Mouse (Mus musculus) ovary, adult 18-20 months (tissue): ENCODE measurements around the gene Mynn.
"Not testable (repeated sequence)": the region's sequence is repeated elsewhere in the genome, so short reads cannot be mapped to it uniquely, and the experiment has no call there.

Experiments
- DNase-seq: peaks from one replicate; pipeline ENCODE4 v3.0.0; 2022; ENCODE audit warnings: low spot score, mixed read lengths

Gene Mynn

DNA sequence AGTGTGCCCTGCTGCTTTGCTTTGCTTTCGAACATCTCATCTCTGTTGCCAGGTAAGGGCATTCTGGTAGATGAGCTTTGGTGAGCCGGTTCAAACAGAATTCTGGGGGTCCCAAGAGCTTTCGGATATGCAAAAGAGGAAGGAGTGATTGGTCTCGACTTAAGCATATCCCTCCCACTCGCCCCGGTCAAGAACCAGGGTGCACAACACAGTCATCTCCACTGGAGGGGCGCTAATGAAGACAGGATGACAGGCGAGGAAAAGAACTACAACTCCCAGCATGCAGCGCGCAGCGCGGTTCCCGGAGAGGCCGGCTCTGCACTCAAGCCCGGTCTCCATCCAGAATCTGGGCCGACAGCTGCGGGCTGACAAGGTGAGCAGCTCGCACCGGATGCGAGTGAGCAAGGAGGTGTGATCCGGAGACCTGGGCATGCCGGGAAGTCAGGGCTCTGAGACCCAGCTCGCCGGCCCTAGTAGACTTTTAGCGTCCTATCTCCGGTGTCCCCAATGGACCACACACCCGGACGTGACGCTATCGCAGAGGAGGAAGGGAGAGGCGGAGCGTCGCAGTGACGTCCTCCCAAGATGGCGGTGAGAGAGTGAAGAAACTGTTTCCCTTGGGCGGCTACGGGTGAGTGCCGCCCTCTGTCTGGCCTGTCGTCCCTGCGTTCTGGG is at the start of gene Mynn:
Gene Mynn, plus strand, starts transcription at position 1 of the 675 bp plus-strand sequence.
- peak; percentile 89 for DNase-seq

DNA sequence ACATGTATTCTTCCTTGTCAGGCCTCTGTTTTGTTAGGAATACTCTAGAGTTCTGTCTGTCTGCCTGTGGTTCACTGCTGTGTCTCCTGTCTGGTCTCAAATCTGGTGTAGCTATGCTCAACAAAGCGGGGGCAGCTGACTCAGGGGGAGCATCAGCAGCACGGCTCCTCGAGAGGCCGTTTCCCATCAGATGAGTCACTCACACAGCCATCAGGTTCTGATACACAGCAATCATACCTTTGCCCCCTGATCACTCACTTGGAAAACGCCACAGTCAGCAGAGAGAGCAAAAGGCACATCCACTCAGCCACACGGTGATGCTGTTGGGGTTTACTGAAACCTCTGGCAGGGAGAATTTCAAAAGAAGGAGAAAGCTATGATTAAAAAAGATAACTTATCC is 48.1 kb upstream of the Mynn start:
- DNase-seq, result no peak

DNA sequence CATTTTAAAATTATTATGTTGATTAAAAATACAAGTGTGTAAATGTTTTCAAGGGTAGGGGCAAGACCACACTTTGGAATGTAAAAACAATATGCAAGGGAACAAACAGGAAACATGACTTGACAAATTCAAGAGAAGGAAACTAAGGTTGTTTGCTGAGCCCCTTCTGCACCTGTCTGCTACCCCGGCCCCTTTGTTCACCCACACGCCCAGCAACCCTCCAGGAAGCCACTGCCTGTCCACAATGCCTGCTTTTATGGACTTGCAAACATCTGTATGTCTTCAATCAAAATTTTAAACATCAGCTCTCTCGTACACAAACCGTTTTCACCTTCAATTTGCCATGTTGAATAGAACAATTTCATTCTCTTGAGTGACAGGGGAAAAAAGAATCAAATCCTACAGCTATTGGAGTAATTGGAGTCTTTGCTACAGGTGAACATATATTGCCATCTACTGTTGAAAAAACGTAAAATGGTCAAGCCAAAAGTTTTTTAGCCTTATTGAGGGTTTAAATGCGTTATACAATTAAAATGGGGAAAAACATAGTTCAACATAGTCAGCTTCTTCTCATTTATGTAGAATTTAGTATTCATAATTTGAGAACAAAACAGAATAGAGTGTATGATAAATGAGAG is 41.1 kb upstream of the Mynn start:
- DNase-seq, result no peak

DNA sequence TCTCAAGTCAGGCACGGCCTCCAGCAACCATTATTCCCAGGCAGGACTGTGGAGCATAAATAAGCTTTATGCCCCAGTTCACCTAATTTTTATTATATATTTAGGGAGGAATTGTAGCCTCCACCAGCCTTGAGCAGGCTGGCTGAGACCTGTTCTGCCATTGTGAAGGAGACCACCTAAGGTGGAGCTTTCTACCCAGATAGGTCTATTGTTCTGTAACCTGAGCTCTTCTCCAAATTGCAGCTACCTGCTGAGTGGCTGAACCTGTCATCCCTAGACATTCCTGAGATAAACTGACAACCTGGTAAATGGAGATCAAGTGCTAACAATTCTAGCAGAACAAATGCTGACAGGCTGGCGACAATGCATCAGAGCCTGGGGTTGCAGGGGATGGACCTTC is 35.5 kb upstream of the Mynn start:
- not testable (repeated sequence) for DNase-seq

DNA sequence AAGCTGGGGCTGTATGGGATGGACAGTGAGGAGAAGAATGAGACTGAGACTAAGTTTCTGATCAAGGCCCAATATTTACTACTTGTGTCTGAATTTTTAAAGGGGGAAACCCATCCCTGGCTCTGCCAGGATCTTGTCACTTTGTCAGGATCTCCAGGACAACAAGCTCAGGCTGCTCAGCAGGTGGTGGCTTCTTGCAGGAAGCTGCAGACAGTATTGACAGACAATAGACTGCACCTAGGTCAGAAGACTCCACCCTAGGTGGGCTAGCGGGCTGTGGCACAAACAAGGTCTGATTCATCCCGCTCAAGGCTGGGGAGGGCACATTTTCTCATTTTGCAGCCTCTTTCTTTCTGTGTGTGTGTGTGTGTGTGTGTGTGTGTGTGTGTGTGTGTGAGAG is 28.3 kb upstream of the Mynn start:
- no peak for DNase-seq

DNA sequence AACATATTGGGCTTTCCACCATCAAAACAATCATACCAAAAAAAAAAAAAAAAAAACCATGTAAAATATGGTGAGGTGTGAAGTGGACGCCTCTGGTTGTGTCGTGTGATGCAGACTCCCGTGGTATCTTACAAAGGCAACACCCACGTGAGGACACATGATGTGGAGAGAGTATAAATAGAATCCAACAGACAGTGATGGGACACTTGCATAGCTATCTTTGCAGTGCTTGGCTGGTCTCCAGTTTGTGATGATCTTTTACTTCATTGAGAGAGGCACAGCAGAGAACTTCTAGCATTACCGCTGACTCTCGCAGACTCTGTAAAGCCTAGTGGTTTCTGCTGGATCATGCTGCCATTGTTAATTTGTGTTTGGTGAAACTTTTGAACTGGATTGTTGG is 13.0 kb upstream of the Mynn start:
- no peak for DNase-seq

DNA sequence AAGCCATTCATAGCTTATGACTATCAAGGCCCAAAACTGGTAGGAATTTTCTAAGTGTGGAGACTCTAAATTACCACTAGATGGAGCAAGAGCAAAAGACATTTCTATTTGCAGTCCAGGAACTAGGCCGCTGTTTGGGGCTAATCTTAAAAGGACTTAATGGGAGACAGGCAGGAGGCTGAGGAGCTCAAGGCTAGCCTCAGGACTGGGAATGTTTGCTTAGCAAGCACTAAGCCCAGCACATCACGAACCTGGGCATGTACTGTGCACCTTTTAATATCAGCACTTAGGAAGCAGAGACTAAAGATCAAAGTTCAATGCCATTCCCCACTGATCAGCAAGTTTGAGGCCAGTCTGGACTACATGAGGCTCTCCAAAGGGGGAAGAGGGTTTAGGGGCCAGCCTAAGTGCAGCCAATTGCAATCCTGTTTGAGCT is 9.4 kb upstream of the Mynn start:
- DNase-seq, result no peak

DNA sequence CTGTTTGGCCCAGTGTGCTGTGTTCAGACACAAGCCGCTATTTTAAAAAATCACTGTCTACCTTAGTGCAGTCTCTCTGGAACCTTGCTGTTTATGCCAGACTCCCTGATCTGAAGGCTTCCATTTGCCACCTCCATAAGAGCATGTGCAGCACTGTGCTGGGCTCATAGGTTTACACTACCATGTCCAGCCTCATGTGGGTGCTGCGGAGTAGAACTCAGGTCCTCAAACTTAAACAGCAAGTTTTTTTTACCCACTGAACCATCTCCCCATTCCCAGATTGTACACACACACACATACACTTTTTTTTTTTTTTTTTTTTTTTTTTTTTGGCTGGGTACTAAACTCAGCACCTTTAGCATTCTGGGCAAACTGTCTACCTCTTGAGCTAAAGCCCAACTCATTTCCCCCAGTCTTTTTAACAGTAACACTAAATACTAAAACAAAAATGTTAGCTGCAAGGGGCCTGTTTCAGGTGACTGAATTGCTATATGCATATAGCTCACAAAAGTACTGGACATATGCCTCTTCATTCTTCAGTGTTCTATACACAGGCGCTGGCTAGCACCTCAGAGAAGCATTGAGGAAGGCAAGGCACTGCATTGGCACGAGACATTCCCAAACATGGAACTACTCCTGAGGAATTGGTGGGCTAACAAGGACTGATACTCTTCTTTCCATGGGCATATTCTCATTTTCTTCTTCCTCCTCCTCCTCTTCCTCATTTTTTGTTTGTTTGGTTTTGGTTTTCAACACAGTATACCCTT is 8.0 kb upstream of the Mynn start:
- DNase-seq, result no peak

DNA sequence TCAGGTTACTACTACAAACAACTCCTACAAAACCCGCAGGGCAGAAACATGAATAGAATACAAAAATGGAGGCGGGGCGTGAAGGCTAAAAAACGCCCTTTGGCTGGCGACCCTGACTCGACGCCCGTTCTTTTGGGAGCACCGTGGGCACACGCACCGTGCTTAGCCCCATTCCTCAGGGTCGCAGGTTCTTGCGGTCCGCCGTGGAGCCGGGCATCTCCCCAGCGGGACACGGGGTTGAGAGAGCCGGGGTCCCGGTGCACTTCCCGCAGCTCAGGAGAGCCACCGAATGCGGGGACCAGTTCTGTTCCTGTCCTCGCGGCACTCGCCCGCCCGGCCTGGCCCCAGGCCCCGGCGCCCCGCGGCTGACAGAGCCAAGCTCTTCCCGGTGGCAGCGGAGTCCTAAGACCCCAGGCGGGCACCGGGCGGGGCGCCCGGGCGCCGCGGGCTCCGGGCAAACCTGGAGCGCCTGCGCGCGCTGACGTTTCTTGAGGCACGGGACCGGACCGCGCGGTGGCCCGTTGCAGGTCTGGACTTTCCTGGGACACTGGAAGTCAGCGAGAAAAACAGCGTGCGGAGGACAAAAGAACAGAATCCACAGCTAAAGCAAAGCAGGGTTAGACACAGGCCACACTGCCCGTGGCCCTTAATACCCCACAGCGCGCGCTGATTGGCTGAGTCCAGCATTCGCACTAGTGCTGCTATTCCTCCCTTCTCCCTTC is 6.6 kb upstream of the Mynn start:
- DNase-seq, result no peak

DNA sequence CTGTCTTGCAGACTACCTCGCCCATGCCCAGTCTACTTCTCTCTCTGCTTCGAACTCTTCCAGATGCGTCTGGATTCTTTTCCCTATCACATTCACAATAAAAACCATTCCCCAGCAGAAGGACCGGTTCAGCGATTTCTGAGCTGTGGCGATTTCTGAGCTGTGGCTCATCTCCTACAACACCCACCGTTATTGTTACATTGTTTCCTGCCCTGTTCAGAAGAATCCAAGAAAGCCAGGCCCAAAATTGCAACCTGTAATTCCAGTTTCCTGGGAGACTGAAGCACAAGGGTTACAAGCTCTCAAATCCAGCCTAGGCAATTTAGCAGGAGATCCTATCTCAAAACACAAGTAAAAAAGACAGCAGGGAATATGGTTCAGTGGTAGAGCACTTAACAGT is 4.6 kb upstream of the Mynn start:
- DNase-seq, result no peak

DNA sequence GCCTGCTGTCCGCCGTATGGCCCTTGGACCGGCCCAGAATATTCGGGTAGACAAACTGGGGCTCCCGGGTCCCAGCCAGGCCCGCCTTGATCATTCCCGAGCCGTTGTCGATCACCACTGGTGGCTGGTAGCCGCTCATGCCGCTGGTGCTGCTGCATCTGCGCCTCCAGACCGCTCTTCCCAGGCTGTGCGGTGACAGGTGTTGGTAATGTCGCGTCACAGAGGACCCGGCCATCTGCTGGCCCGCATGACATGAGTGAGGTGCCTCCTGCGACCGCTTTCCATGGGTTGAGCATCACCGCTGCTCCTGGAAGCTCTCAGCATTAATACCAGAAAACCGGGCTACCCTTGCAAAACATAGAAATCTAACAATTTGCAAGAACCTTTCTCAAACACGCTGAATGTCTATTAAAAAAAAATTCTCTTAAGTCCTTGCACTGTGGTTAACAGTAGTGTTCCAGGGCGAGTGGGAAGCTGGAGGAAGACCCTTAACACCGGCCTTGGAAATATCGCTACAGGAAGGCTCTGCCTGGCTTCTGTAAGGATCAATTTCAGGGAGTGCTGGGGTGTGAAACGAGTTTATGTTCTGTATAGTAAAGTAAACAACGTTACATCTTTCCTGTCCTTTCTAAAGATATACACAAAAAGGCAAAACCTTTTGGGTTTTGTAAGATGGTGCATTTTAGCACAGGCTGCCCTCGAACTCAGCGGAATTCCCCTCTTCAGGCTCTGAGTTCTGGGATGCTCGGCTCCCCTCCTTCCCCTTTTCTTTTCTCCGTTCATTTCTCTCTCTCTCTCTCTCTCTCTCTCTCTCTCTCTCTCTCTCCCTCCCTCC is 1.9 kb upstream of the Mynn start, which contains the start of gene Actrt3:
Gene Actrt3, minus strand, starts transcription at position 229 of the 835 bp plus-strand sequence.
- DNase-seq, result no peak

DNA sequence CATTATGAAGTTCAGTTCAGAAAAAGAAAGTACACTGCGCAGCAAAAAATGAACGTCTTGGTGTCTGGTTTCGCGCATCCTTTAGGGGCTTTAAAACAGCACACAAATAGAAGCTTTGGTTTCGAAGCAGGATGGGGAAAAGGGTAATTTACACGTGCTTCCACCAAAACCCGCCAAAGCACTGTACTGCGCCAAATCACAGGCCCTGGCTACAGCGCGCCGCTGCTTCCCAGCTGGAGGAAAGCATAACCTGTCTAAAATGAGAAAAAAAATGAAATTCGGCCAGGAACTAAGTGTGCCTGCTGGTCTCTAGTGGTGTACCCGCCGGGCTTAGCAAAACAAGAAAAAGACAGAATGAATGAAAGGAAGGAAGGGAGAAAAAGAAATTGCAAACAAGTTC is 1.1 kb upstream of the Mynn start:
- no peak for DNase-seq

DNA sequence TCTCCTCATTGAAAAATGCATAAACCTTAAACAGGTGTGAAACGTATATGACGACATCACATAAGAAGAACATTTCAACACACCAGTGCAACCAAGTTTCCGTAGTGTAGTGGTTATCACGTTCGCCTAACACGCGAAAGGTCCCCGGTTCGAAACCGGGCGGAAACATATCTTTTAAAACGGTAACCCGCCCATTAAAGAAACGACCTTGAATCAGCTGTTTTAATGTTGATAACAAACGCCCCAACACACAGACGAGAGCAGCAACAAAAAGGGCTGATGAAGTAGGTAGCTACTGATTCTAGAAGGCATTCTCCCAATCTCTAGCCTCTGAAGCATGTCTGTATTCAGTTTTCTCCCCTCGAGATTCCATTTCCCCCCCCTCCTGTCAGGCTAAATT is 690 bp upstream of the Mynn start:
- peak; percentile 52 for DNase-seq

DNA sequence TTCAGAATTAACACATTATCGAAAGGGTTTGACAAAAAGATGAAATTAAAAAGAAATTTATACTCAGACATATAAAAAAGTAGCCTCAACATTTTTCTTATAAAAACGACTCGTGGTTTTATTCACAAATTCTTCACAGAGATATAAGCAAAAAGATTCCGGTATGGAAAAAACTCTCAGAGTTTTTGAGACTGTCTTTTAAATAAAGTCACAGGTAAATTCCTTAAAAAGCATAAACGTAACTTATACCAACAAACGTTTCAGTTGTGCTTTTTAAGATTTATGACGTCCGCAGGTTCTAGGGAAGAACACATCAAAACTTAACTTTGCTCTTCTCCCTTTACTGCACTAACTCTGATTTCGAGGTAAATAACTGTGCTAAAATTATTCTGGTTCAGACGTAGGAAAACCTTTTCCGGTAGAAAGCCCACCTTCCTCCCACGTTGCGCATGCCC is 228 bp upstream of the Mynn start:
- no peak for DNase-seq

DNA sequence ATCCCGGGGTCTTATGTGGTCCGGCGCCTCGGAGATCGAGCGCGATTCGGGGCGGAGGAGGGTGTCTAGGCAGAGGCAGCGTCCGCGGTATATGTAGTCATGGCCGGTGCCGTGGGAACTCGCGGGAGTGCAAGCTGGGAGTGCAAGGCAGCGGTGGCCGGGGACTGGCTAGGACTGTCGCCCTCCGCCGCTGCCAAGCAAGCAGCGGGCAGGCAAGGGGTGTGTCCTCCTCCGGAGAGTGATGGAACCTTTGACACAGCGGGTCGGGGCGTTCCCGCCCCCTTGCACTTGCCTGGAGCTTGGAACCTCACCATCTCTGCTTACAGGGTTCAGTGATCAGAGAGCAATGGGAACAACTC is 854 bp downstream of the Mynn start:
- peak; percentile 43 for DNase-seq

DNA sequence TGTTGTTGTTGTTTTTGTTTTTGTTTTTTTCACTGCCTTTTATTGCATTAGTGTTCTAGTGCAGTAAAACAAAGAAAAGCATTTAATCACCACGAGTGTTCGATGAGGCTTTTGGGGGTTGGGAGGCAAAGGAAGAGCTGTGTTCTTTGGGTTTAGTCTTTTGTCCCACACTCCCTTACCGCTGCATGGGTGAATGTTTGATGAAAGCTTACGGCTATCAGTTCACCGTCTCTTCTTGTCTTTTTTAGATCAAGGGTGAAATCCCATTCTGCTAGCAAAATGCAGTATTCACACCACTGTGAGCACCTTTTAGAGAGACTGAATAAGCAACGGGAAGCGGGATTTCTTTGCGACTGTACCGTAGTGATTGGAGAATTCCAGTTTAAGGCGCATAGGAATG is 1.4 kb downstream of the Mynn start:
- no peak for DNase-seq

DNA sequence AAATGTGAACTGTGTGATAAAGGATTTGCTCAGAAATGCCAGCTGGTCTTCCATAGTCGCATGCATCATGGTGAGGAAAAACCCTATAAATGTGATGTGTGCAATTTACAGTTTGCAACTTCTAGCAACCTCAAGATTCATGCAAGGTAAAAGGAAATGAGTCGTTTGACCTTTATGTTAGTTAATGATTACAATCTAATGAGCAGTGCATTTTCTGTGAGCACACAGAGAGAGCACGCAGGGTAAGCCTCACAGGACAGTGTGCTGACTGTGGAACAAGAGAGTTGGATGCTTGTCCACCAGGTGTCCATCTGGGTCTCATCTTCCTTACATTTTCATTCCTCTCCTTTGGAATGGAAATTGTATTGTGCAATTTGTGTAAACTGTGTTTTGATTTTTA is 7.1 kb downstream of the Mynn start:
- DNase-seq, result no peak

DNA sequence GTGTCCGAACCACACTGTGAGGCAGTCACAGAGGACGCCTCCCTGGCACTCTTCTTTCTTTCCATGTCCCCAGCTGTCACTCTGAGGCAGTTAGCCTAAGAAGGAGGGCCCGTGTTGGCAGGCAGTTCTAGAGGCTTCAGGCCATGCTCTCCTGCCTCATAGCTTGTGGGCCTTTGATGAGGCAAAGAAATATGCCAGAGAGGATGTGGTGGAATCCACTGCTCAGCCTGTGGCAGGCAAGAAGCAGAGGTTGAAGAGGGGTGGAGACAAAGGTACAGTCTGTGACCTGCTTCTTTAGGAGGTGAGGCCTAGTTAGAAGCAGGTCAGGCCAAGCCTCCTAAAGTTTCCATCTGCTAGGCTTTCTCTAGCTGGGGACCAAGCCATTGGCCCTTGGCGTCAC is 9.1 kb downstream of the Mynn start:
- DNase-seq, result no peak

DNA sequence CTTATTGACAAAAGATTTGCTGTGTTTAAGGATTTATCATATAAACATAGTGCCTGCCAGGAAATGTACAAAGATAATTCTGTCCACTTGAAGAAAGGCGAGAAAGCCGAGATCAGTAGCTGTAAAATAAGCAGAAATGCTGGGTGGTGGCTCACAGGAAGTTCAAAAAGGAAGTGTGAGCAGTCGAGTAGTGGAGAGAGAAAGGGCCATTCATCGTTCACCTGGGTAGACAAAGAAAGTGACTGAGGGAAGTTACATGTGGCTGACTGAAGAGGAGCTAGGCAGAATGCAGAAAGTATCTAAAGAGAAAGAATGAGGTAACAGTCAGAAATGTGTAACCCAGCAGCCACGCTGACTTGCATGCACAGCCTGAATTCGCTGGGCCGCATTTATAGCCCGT is 18.3 kb downstream of the Mynn start:
- no peak for DNase-seq

DNA sequence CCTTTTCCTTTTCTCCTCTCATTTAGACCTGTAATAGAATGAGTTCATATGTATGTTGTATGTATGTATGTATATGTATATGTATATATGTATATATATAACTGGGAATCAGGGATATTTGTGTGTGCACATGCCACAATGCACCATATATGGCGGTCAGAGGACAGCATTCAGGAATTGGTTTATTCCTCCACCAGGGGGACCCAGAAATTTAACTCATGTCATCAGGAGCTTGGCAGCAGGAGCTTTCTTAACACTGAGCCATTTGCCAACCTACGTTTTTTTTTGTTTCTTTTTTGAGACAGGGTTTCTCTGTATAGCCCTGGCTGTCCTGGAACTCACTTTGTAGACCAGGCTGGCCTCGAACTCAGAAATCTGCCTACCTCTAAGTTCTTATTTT is 31.8 kb downstream of the Mynn start:
- no peak for DNase-seq

DNA sequence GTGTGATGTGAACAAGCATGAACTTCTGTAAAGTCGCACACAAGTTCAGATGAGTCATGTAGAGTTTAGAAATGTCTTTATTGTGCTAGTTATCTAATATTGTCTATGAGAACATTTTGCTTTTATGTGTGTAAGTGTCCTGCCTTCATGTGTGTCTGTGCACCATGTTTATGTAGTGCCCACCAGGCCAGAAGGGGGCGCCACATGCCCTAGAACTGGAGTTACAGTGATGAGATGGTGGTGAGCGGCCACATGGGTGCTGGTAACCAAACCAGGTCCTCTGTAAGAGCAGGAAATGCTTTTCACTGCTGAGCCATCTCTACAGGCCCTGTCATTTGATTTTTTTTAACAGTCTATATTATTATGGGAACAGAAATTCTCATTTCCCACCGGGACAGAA is 33.8 kb downstream of the Mynn start:
- no peak for DNase-seq

DNA sequence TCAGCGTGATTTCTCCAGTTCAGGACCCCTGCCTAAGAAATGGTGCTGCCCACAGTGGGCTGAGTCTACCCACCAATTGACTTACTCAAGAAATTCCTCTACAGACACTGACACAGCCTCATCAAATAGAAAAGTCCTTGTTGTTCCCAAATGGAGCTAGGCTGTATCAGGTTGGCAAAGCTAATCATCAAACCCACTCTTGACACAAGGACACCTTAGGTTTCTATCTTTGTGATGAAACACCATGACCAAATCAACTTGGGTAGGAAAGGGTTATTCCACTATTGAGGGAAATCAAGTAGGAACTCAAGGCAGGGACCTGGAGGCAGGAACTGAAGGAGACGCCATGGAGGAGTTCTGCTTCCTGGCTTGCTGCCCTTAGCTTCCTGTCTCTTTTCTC is 42.3 kb downstream of the Mynn start, which contains the start of gene Lrriq4:
Gene Lrriq4, plus strand, starts transcription at position 301 of the 400 bp plus-strand sequence.
- no peak for DNase-seq
